Mouse (Mus musculus): Measurements from ENCODE around the gene Sipa1l3.

- no peak for TF ChIP-seq EP300 (optimal IDR thresholded peaks at IDR 0.05)
- TF ChIP-seq CTCF (IDR thresholded peaks at IDR 0.05; ENCODE audit: low read depth), result no peak
Observed at GRCm38 (mm10) chr7:29280801-29281200, 237.6 kb downstream of the Sipa1l3 start.

All from stomach, postnatal 0 days (tissue).